Mouse (Mus musculus) CH12.LX (cell line): ENCODE results near the gene Scamp2. TPM values are rescaled to one million over a fixed set of nuclear protein-coding genes. Genes with fewer than 3 reads are reported as not detected.
A peak's percentile ranks its signal among the peaks of the same experiment; 100 is the strongest.

ENCODE experiments used
- DNase-seq: peaks from one replicate; pipeline ENCODE4 v3.0.0-alpha.2; 2013; ENCODE audit errors: extremely low read depth
- H3K27ac ChIP-seq: 2 replicates; pipeline ENCODE4 v1.5.1; 2012; ENCODE audit warnings: low read depth, mild to moderate bottlenecking, control low read depth, moderate library complexity; ENCODE audit not compliant: insufficient read depth
- H3K27me3 ChIP-seq: replicated peaks from 2 replicates; pipeline ENCODE3; 2012; ENCODE audit warnings: inconsistent platforms
- H3K36me3 ChIP-seq, 2 experiments: replicated peaks in 1 of 2; 2 replicates each; pipeline versions ENCODE3 to v1.6.1; 2012; ENCODE audit warnings: inconsistent platforms in 1 of 2, low read length in 1 of 2, mild to moderate bottlenecking in 1 of 2, mixed read lengths in 1 of 2, moderate library complexity in 1 of 2; ENCODE audit not compliant: control insufficient read depth in 1 of 2, insufficient read depth in 1 of 2
- H3K4me1 ChIP-seq, 2 experiments: 2 replicates each; pipeline ENCODE4 v1.6.1; 2012; ENCODE audit warnings: inconsistent platforms in 1 of 2, moderate library complexity in 1 of 2; ENCODE audit not compliant: insufficient read depth in 2 of 2, control insufficient read depth in 1 of 2
- H3K4me2 ChIP-seq: 2 replicates; pipeline ENCODE4 v1.6.1; 2012; ENCODE audit warnings: low read depth, mild to moderate bottlenecking, control low read depth; ENCODE audit not compliant: poor library complexity, insufficient read depth, severe bottlenecking
- H3K4me3 ChIP-seq, 3 experiments: fragments of 150-350 bp in 1 of 3; sonication (generic) in 1 of 3; replicated peaks in 1 of 3; 2 replicates each; pipeline versions ENCODE3 to v1.5.1; 2011 to 2012; ENCODE audit warnings: low read depth in 2 of 3, low read length in 2 of 3, mild to moderate bottlenecking in 2 of 3, moderate library complexity in 2 of 3, control low read depth in 1 of 3, improper control_type of control experiment in 1 of 3, inconsistent platforms in 1 of 3, mixed read lengths in 1 of 3; ENCODE audit not compliant: poor library complexity in 1 of 3
- H3K79me2 ChIP-seq: replicated peaks from 2 replicates; pipeline ENCODE4 v1.6.1; 2012; ENCODE audit warnings: mild to moderate bottlenecking, moderate library complexity; ENCODE audit not compliant: control insufficient read depth, poor library complexity, insufficient read depth, severe bottlenecking; ENCODE audit errors: extremely low read depth
- H3K9ac ChIP-seq: 2 replicates; pipeline ENCODE4 v1.6.1; 2012; ENCODE audit warnings: low read depth, mild to moderate bottlenecking, control low read depth, moderate library complexity; ENCODE audit not compliant: insufficient read depth
- H3K9me3 ChIP-seq: replicated peaks from 2 replicates; pipeline ENCODE3; 2012; ENCODE audit warnings: low read length, inconsistent platforms, mixed read lengths
- EP300 ChIP-seq: IDR thresholded peaks from 2 replicates; pipeline ENCODE4 v1.6.1; 2011; ENCODE audit warnings: low read length, improper control_type of control experiment
- ETS1 ChIP-seq: conservative IDR thresholded peaks from 2 replicates; pipeline ENCODE4 v1.6.1; 2012; ENCODE audit warnings: low read depth, mild to moderate bottlenecking, inconsistent platforms, low read length, improper control_type of control experiment, moderate library complexity
- MAFK ChIP-seq: IDR thresholded peaks from 2 replicates; pipeline ENCODE4 v1.6.1; 2011; ENCODE audit warnings: low read length, improper control_type of control experiment; ENCODE audit not compliant: insufficient replicate concordance
- MAX ChIP-seq: IDR thresholded peaks from 2 replicates; pipeline ENCODE4 v1.6.1; 2011; ENCODE audit warnings: low read length, improper control_type of control experiment
- MXI1 ChIP-seq: IDR thresholded peaks from 2 replicates; pipeline ENCODE4 v1.6.1; 2011; ENCODE audit warnings: mild to moderate bottlenecking, low read depth, low read length, improper control_type of control experiment
- MYC ChIP-seq: IDR thresholded peaks from 2 replicates; pipeline ENCODE4 v1.6.1; 2011; ENCODE audit warnings: low read depth, mild to moderate bottlenecking, improper control_type of control experiment, low read length
- NRF1 ChIP-seq: IDR thresholded peaks from 2 replicates; pipeline ENCODE4 v1.6.1; 2014; ENCODE audit warnings: low read depth, mild to moderate bottlenecking, inconsistent platforms, low read length, improper control_type of control experiment, moderate library complexity
- PAX5 ChIP-seq: IDR thresholded peaks from 2 replicates; pipeline ENCODE4 v1.6.1; 2012; ENCODE audit warnings: low read length, inconsistent platforms, mixed read lengths
- POLR2AphosphoS2 ChIP-seq: IDR thresholded peaks from 2 replicates; pipeline ENCODE4 v1.6.1; 2011; ENCODE audit warnings: low read depth, low read length, improper control_type of control experiment
- SIN3A ChIP-seq: IDR thresholded peaks from 2 replicates; pipeline ENCODE4 v1.6.1; 2012; ENCODE audit warnings: low read length, improper control_type of control experiment, inconsistent platforms
- SMC3 ChIP-seq: IDR thresholded peaks from 2 replicates; pipeline ENCODE4 v1.6.1; 2011; ENCODE audit warnings: low read depth, low read length, improper control_type of control experiment
- USF1 ChIP-seq: IDR thresholded peaks from 2 replicates; pipeline ENCODE4 v1.6.1; 2014; ENCODE audit warnings: low read depth, mild to moderate bottlenecking, inconsistent platforms, low read length, improper control_type of control experiment
- ZC3H11A ChIP-seq: IDR thresholded peaks from 2 replicates; pipeline ENCODE4 v1.6.1; 2012; ENCODE audit warnings: low read depth, mild to moderate bottlenecking, inconsistent platforms, low read length, improper control_type of control experiment
- ZKSCAN1 ChIP-seq: IDR thresholded peaks from 2 replicates; pipeline ENCODE4 v1.6.1; 2012; ENCODE audit warnings: low read depth, inconsistent platforms, low read length, improper control_type of control experiment, borderline replicate concordance
- dilution Hi-C: fragments of 300-500 bp; cut with MboI; formaldehyde crosslinking; loops from 2 replicates; pipeline ENCODE4 v1.14.3; 2020; ENCODE audit warnings: low sequenced_read_pairs; ENCODE audit not compliant: extremely low pct_unique_long_range_greater_than_20kb, extremely low pct_ligation_motif_present
- in situ Hi-C: fragments of 300-500 bp; cut with MboI; formaldehyde crosslinking; loops from 3 replicates; pipeline ENCODE4 v1.14.3; 2019; ENCODE audit warnings: low sequenced_read_pairs, low pct_ligation_motif_present, low pct_unique_long_range_greater_than_20kb, mixed read lengths
- polyA plus RNA-seq: library from polyadenylated mRNA; unstranded; fragments of >175 nt; gene quantifications from 2 replicates; pipeline ENCODE4 v1.2.1, GENCODE M21; 2012; ENCODE audit warnings: low read depth; ENCODE audit not compliant: insufficient read length
- total RNA-seq, 2 experiments: library from RNA; depleted of rRNA; stranded (reverse); fragments of 300-350 nt in 1 of 2; fragments of >200 nt in 1 of 2; gene quantifications; 2 replicates each; pipeline ENCODE4 v1.2.3; 2012 to 2014

The Scamp2 gene
- total and polyA plus RNA-seq, 3 experiments: 46.4 to 91.6 (median 52.2) TPM

GRCm38 (mm10) chr9:57537728-57538181 is 23.0 kb upstream of the Scamp2 start:
- dilution Hi-C loops: no loop called here
- peaks cover 10% of the 10 kb centered on the region for H3K79me2 ChIP-seq

GRCm38 (mm10) chr9:57539550-57539949 is 21.2 kb upstream of the Scamp2 start:
- H3K4me3 ChIP-seq: no peak overlapping the region
- in situ Hi-C loops (no loop called here), dilution Hi-C loops (no loop called here)
- no peaks in the 10 kb centered on the region for H3K9me3 ChIP-seq
- H3K36me3 ChIP-seq: peaks cover 42 to 67% of the 10 kb centered on the region in 2 experiments
- peaks cover 10% of the 10 kb centered on the region for H3K79me2 ChIP-seq
- H3K4me2 ChIP-seq: no peak overlapping the region
- TF ChIP-seq SMC3: no peak
- no peak for TF ChIP-seq MXI1
- no peak for TF ChIP-seq ETS1
- TF ChIP-seq PAX5: no peak
- peak; percentile 71; the same call in 1 of the 2 replicates for TF ChIP-seq MAFK
- TF ChIP-seq USF1: no peak
- no peak overlapping the region for H3K27ac ChIP-seq
- peaks cover 7 to 24% of the 10 kb centered on the region in 2 experiments for H3K4me1 ChIP-seq
- DNase-seq: no peak
- H3K9ac ChIP-seq: no peak overlapping the region
- H3K27me3 ChIP-seq: no peaks in the 10 kb centered on the region

More at GRCm38 (mm10) chr9:57537728-57538181, 23.0 kb upstream of the Scamp2 start:
- DNase-seq: no peak
- no peaks in the 10 kb centered on the region for H3K9me3 ChIP-seq
- in situ Hi-C loops: no loop called here
- peak overlapping the region; percentile 26; the same call in 1 of the 2 replicates for H3K27ac ChIP-seq
- peak overlapping the region; percentile 82 to 95 (median 90) for H3K4me3 ChIP-seq
- peak overlapping the region; percentile 90 for H3K4me2 ChIP-seq
- H3K9ac ChIP-seq: peak overlapping the region; percentile 79
- H3K36me3 ChIP-seq: peaks cover 35 to 64% of the 10 kb centered on the region in 2 experiments
- H3K4me1 ChIP-seq: peaks cover 7 to 24% of the 10 kb centered on the region in 2 experiments
- TF ChIP-seq MXI1: peak; percentile 73; the same call in 1 of the 2 replicates
- no peak for TF ChIP-seq ZC3H11A
- TF ChIP-seq EP300: no peak
- no peak for TF ChIP-seq ZKSCAN1
- TF ChIP-seq NRF1: no peak
- peak; percentile 55; the same call in 1 of the 2 replicates for TF ChIP-seq POLR2AphosphoS2
- TF ChIP-seq MAX: 0 out of 2 replicates have a peak, but pooled peaks have one; percentile 7
- 0 out of 2 replicates have a peak, but pooled peaks have one; percentile 10 for TF ChIP-seq SIN3A
- TF ChIP-seq MYC: 0 out of 2 replicates have a peak, but pooled peaks have one; percentile 1
- H3K27me3 ChIP-seq: no peaks in the 10 kb centered on the region
